Mouse (Mus musculus) ES-Bruce4 (cell line): Measurements from ENCODE around the gene Arid5b.

ENCODE experiments used
- CTCF ChIP-seq: IDR thresholded peaks from one replicate; pipeline ENCODE4 v1.8.1; 2011; ENCODE audit warnings: low read depth, low read length
- EP300 ChIP-seq: IDR thresholded peaks from 2 replicates; pipeline ENCODE4 v1.6.1; 2011; ENCODE audit warnings: low read depth, low read length; ENCODE audit not compliant: insufficient read depth
- POLR2A ChIP-seq: IDR thresholded peaks from one replicate; pipeline ENCODE4 v1.8.1; 2011; ENCODE audit warnings: low read length; ENCODE audit not compliant: insufficient read depth

- TF ChIP-seq CTCF (no peak), POLR2A (no peak), EP300 (0 out of 2 replicates have a peak, but pooled peaks have one; percentile 10)
Observed at GRCm38 (mm10) chr10:68279516-68280501, 1.3 kb upstream of the Arid5b start.
